Mouse (Mus musculus): ENCODE data around the gene Greb1. TPM values are rescaled to one million over a fixed set of nuclear protein-coding genes. Genes with fewer than 3 reads are reported as not detected.

Gene Greb1
- total and polyA plus RNA-seq, 3 experiments, result not detected

DNA sequence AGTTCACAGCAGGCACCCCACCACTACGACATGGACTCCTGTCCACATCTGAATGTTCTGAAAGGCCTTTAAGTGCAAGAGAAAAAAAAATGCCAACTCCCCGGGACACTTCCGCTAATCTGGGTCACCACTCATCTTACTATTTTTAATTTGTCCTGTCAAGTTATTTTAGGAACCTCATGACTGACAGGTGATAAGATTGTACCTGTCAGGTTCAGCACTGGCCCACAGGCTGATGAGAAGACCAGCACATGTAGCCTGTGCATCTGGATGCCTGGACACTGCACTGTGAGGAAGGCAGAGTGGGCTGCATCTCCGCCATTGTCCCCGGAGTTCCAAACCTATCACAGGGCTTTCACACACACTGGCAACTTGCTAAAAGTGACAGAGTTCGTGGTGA lies 150.9 kb downstream of the Greb1 start:
- no peak overlapping the region for H3K4me3 ChIP-seq (ENCODE audit: control insufficient read depth in 1 of 2, insufficient read depth in 1 of 2, low read depth in 2 of 2, low read length in 2 of 2)
- peaks cover 0 to 7% of the 10 kb centered on the region in 2 experiments; a peak in 3 of 4 replicates for H3K27me3 ChIP-seq (ENCODE audit: control insufficient read depth in 1 of 2, insufficient read depth in 2 of 2, low read length in 2 of 2)
- H3K36me3 ChIP-seq (ENCODE audit: control insufficient read depth in 1 of 2, insufficient read depth in 2 of 2, low read length in 2 of 2), result no peaks in the 10 kb centered on the region
- TF ChIP-seq EP300 (IDR thresholded peaks at IDR 0.05; ENCODE audit: low read depth in 1 of 2, low read length in 2 of 2) (no peak), ETS1 (IDR thresholded peaks at IDR 0.05; ENCODE audit: low read depth, low read length) (no peak), RAD21 (IDR thresholded peaks at IDR 0.05; ENCODE audit: low read depth, low read length) (no peak), UBTF (IDR thresholded peaks at IDR 0.05; ENCODE audit: borderline replicate concordance, insufficient read depth, low read depth, low read length) (no peak), E2F4 (IDR thresholded peaks at IDR 0.05; ENCODE audit: borderline replicate concordance, low read depth, low read length) (no peak), POLR2AphosphoS2 (IDR thresholded peaks at IDR 0.05; ENCODE audit: low read length) (no peak), NELFE (IDR thresholded peaks at IDR 0.05; ENCODE audit: low read depth, low read length) (no peak), ZMIZ1 (IDR thresholded peaks at IDR 0.05; ENCODE audit: low read depth, low read length) (no peak), ZC3H11A (IDR thresholded peaks at IDR 0.05; ENCODE audit: low read depth, low read length) (no peak), MAX (IDR thresholded peaks at IDR 0.05; ENCODE audit: low read length) (no peak), MEF2A (IDR thresholded peaks at IDR 0.05; ENCODE audit: extremely low read depth, insufficient replicate concordance, low read depth, low read length, poor library complexity, severe bottlenecking) (no peak), ELF1 (IDR thresholded peaks at IDR 0.05; ENCODE audit: low read depth, low read length) (no peak)
- H3K4me1 ChIP-seq (ENCODE audit: control insufficient read depth in 1 of 2, insufficient read depth in 2 of 2, low read length in 2 of 2), result no peaks in the 10 kb centered on the region
- no peak overlapping the region for H3K9ac ChIP-seq (ENCODE audit: control insufficient read depth, low read depth, low read length, poor library complexity, severe bottlenecking)
- H3K27ac ChIP-seq (ENCODE audit: control insufficient read depth, low read depth, low read length), result no peak overlapping the region
- no peaks in the 10 kb centered on the region for H3K9me3 ChIP-seq (replicated peaks; ENCODE audit: insufficient read depth, low read length)
- no peaks in the 10 kb centered on the region for H3K79me2 ChIP-seq (ENCODE audit: control insufficient read depth, insufficient read depth, low read length, poor library complexity)
- no peak for DNase-seq (ENCODE audit: low read depth, low spot score)

DNA sequence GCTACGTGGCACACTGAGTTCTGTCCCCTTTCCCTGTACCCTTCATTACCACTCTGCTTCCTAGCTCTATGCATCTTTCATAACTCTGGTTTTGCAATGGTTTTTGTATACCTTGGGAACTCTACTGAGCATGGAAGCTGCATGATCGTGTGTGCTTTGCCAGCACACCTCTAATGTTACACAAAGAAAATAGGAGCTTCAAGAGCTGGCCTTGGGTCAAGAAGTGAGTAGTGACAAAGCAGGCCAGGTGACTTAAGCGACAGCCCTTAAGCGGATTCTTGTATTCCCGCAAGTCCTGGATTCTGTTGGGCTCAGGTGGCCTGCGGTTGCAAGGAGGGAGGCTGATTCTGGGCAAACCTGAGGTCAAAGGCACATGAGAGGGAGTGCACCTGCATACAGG lies 152.4 kb downstream of the Greb1 start:
- Histone ChIP-seq H3K9ac (ENCODE audit: control insufficient read depth, low read depth, low read length, poor library complexity, severe bottlenecking) (no peak overlapping the region), H3K27me3 (ENCODE audit: control insufficient read depth in 1 of 2, insufficient read depth in 2 of 2, low read length in 2 of 2) (peaks cover 0 to 7% of the 10 kb centered on the region in 2 experiments; a peak in 3 of 4 replicates), H3K9me3 (replicated peaks; ENCODE audit: insufficient read depth, low read length) (no peaks in the 10 kb centered on the region)

DNA sequence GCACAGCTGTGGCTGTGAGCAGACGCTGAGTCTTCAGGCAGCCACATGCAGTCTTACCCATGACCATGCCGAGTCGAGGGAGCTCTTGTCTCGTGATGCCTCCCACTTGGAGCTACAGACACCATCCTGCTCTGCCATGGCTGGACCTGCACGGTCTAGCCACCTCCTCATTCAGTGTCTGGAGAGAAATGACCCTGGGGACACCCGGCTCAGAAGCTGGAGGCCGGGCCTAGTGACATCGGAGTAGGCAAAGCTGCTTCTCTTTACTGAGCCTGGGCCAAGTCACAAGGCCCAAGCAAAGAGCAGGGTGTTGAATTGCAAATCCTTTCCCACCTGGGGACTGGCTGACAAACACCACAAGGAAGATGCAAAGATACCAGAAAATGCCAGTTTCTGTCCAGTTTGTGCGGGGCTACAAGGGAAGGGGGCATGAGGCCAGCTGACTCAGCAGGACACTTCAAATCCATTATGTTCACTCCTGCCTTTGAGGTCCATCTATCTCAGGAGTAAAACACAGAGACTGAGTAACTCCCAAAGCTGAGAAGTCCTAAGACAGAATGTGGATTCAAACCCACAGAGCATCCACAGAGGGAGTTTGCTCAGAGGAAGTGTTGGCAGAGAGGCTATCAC lies 153.8 kb downstream of the Greb1 start:
- no peak overlapping the region for H3K9ac ChIP-seq (ENCODE audit: control insufficient read depth, low read depth, low read length, poor library complexity, severe bottlenecking)
- H3K27me3 ChIP-seq (ENCODE audit: control insufficient read depth in 1 of 2, insufficient read depth in 2 of 2, low read length in 2 of 2), result peaks cover 0 to 7% of the 10 kb centered on the region in 2 experiments; a peak in 2 of 4 replicates
- no peaks in the 10 kb centered on the region for H3K9me3 ChIP-seq (replicated peaks; ENCODE audit: insufficient read depth, low read length)

More for the DNA sequence above, 152.4 kb downstream of the Greb1 start:
- Histone ChIP-seq H3K79me2 (ENCODE audit: control insufficient read depth, insufficient read depth, low read length, poor library complexity) (no peaks in the 10 kb centered on the region), H3K36me3 (ENCODE audit: control insufficient read depth in 1 of 2, insufficient read depth in 2 of 2, low read length in 2 of 2) (no peaks in the 10 kb centered on the region), H3K27ac (ENCODE audit: control insufficient read depth, low read depth, low read length) (no peak overlapping the region), H3K4me1 (ENCODE audit: control insufficient read depth in 1 of 2, insufficient read depth in 2 of 2, low read length in 2 of 2) (no peaks in the 10 kb centered on the region), H3K4me3 (ENCODE audit: control insufficient read depth in 1 of 2, insufficient read depth in 1 of 2, low read depth in 2 of 2, low read length in 2 of 2) (no peak overlapping the region)
- no peak for TF ChIP-seq NRF1 (IDR thresholded peaks at IDR 0.05; ENCODE audit: insufficient read depth, low read depth, low read length, poor library complexity, severe bottlenecking)
- TF ChIP-seq ZMIZ1 (IDR thresholded peaks at IDR 0.05; ENCODE audit: low read depth, low read length), result no peak
- TF ChIP-seq MYC (IDR thresholded peaks at IDR 0.05; ENCODE audit: low read depth, low read length), result no peak
- no peak for DNase-seq (ENCODE audit: low read depth, low spot score)

More for the DNA sequence above, 153.8 kb downstream of the Greb1 start:
- H3K4me1 ChIP-seq (ENCODE audit: control insufficient read depth in 1 of 2, insufficient read depth in 2 of 2, low read length in 2 of 2), result no peaks in the 10 kb centered on the region
- no peaks in the 10 kb centered on the region for H3K36me3 ChIP-seq (ENCODE audit: control insufficient read depth in 1 of 2, insufficient read depth in 2 of 2, low read length in 2 of 2)
- no peak for DNase-seq (ENCODE audit: low read depth, low spot score)
- H3K79me2 ChIP-seq (ENCODE audit: control insufficient read depth, insufficient read depth, low read length, poor library complexity), result no peaks in the 10 kb centered on the region
- H3K27ac ChIP-seq (ENCODE audit: control insufficient read depth, low read depth, low read length), result no peak overlapping the region
- no peak overlapping the region for H3K4me3 ChIP-seq (ENCODE audit: control insufficient read depth in 1 of 2, insufficient read depth in 1 of 2, low read depth in 2 of 2, low read length in 2 of 2)
- no peak for TF ChIP-seq MYB (IDR thresholded peaks at IDR 0.05; ENCODE audit: low read depth, low read length)
- no peak for TF ChIP-seq ZKSCAN1 (IDR thresholded peaks at IDR 0.05; ENCODE audit: low read depth, low read length)
- TF ChIP-seq GABPA (IDR thresholded peaks at IDR 0.05; ENCODE audit: low read depth, low read length), result no peak
- TF ChIP-seq POLR2AphosphoS5 (IDR thresholded peaks at IDR 0.05; ENCODE audit: borderline replicate concordance, low read depth, low read length), result no peak
- TF ChIP-seq BHLHE40 (IDR thresholded peaks at IDR 0.05; ENCODE audit: borderline replicate concordance, low read depth, low read length), result no peak
- TF ChIP-seq ZC3H11A (IDR thresholded peaks at IDR 0.05; ENCODE audit: low read depth, low read length), result no peak
- no peak for TF ChIP-seq HCFC1 (IDR thresholded peaks at IDR 0.05; ENCODE audit: low read depth, low read length)
- TF ChIP-seq SMC3 (IDR thresholded peaks at IDR 0.05; ENCODE audit: low read depth, low read length), result no peak
- no peak for TF ChIP-seq TBP (IDR thresholded peaks at IDR 0.05; ENCODE audit: low read depth, low read length)
- TF ChIP-seq TCF12 (IDR thresholded peaks at IDR 0.05; ENCODE audit: low read depth, low read length), result no peak
- no peak for TF ChIP-seq MYC (IDR thresholded peaks at IDR 0.05; ENCODE audit: low read depth, low read length)
